Mouse (Mus musculus): ENCODE results near the gene Olfr211. TPM values are rescaled to one million over a fixed set of nuclear protein-coding genes. Genes with fewer than 3 reads are reported as not detected.

Gene Olfr211
- polyA plus RNA-seq (2016; fragmentation: Nextera tagmentation; extraction: Ambion mirVana): not detected in 2 replicates

DNA sequence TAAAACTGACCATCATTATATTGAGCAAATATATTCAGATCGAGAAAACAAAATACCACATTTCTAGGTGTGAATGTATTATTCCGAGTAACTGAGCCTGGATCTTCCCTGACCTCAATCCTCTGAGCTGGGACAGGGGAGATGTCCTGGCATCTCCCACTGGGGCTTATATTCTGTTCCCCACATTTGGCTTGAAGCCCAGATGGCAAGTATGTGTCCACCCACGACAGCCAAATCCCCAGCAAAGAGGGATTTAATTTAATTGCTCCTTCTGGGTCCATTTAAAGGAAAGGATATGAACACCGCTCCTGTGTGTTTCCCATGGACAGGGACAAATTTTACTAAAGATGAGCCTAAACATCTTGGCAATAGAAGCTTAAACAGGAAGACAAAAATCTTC is at the start of gene Olfr211:
Gene Olfr211, plus strand, starts transcription at position 301 of the 400 bp plus-strand sequence.
- no peak for DNase-seq (ENCODE audit: low spot score)
- Histone ChIP-seq H3K4me3 (no peak within 1 kb of the TSS), H3K4me1 (no peaks in the 10 kb centered on the region), H3K27me3 (ENCODE audit: insufficient read depth, poor library complexity, severe bottlenecking) (no peaks in the 10 kb centered on the region), H3K9me3 (no peaks in the 10 kb centered on the region), H3K36me3 (no peaks in the 10 kb centered on the region), H3K27ac (no peak within 1 kb of the TSS)
- WGBS: 77% methylated on average over 4 of the region's 4 CpGs

DNA sequence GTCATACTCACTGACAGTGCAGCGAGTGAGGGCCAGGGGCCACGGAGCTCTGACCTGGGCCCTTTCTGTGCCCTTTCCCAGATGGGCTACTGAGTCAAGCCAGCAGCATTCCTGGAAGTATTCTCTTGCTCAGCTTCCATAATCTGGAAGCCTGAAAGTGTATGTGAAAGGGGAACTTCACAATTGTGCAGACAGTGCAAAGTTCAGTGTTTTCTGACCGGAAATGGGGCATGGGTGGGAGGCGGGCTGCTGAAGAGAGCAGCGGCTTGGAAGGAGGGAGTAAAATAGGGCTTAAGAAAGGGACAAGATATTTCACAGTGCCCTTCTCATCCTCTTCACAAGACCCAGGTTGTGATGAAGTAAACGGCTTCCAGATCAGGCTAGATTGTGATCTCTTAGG is 49.4 kb upstream of the Olfr211 start:
- Histone ChIP-seq H3K9me3 (no peaks in the 10 kb centered on the region), H3K4me3 (no peak overlapping the region), H3K27ac (peak overlapping the region; percentile 67), H3K4me1 (peaks cover 12% of the 10 kb centered on the region; the same call in 1 of the 2 replicates), H3K36me3 (no peaks in the 10 kb centered on the region), H3K27me3 (ENCODE audit: insufficient read depth, poor library complexity, severe bottlenecking) (no peaks in the 10 kb centered on the region)
- 81% methylated on average over 6 of the region's 6 CpGs for WGBS
- DNase-seq (ENCODE audit: low spot score): no peak

DNA sequence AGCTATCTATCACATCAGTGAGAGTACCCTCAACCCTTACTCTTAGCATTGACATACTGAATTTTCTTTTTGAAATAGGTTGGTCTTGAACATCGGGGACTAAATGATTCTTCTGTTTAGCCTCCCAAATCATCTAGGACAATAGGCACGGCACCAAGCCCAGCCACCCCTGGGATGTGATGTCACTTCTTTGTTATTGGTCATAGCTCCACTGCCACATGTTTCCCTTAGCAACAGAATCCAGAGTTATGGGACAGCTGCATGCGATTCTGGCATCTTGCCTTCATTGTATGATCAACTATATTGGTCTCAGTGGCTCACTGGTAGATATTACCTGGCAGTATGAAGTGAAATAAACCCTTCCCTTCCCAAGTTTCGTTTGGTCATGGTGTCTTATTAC is 48.4 kb upstream of the Olfr211 start:
- Histone ChIP-seq H3K36me3 (no peaks in the 10 kb centered on the region), H3K27ac (peak overlapping the region; percentile 67; the same call in 1 of the 2 replicates), H3K9me3 (no peaks in the 10 kb centered on the region), H3K4me1 (peaks cover 12% of the 10 kb centered on the region; the same call in 1 of the 2 replicates), H3K4me3 (no peak overlapping the region), H3K27me3 (ENCODE audit: insufficient read depth, poor library complexity, severe bottlenecking) (no peaks in the 10 kb centered on the region)
- 66% methylated on average over 4 of the region's 4 CpGs for WGBS
- DNase-seq (ENCODE audit: low spot score): no peak

DNA sequence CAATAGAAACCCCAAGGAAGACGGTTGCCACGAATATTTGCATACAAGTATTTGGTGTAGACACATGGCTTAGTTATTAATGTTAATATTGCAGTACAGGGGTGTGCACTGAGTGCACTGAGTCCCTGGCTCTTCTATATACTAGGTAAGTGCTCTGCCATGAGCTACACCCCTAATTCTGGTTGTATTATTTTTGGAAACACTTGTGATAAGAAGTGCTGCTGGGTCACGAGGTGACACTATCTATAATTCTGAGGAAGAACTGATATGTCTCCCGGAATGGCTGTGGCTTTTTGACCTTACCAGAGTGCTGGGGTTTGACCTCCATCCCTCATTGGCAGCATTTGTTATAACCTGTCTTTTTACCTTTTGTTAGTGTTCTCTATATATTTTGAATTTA is 48.0 kb upstream of the Olfr211 start:
- no peaks in the 10 kb centered on the region for H3K36me3 ChIP-seq
- no peak overlapping the region for H3K4me3 ChIP-seq
- H3K4me1 ChIP-seq: peaks cover 12% of the 10 kb centered on the region; the same call in 1 of the 2 replicates
- no peaks in the 10 kb centered on the region for H3K9me3 ChIP-seq
- DNase-seq (ENCODE audit: low spot score): no peak
- 41% methylated on average over 4 of the region's 4 CpGs for WGBS
- H3K27ac ChIP-seq: peak overlapping the region; percentile 67; the same call in 1 of the 2 replicates
- no peaks in the 10 kb centered on the region for H3K27me3 ChIP-seq (ENCODE audit: insufficient read depth, poor library complexity, severe bottlenecking)

DNA sequence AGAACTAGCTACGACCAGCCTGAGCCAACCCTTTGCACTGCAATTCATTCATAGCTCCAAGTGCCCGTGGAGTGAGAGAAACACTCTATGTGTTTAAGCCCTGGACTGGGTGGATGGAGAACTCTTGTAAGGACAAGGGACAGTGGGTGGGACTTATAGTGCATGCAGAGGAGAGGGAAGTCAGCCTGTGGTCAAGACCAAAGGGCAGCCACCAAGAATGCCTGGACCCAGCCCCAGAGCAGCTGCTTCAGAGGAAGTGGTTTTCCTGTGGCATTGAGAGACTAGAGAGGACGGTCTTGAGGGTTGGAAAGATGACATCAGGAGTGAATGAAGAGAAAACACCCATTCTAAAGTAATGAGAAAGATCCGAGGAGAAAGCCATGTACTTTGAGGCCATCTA is 33.1 kb upstream of the Olfr211 start:
- Histone ChIP-seq H3K27ac (no peak overlapping the region), H3K4me1 (peaks cover 11% of the 10 kb centered on the region), H3K27me3 (ENCODE audit: insufficient read depth, poor library complexity, severe bottlenecking) (peaks cover 16% of the 10 kb centered on the region), H3K36me3 (no peaks in the 10 kb centered on the region), H3K4me3 (no peak overlapping the region), H3K9me3 (no peaks in the 10 kb centered on the region)
- 78% methylated on average over 4 of the region's 4 CpGs for WGBS
- DNase-seq (ENCODE audit: low spot score): no peak

DNA sequence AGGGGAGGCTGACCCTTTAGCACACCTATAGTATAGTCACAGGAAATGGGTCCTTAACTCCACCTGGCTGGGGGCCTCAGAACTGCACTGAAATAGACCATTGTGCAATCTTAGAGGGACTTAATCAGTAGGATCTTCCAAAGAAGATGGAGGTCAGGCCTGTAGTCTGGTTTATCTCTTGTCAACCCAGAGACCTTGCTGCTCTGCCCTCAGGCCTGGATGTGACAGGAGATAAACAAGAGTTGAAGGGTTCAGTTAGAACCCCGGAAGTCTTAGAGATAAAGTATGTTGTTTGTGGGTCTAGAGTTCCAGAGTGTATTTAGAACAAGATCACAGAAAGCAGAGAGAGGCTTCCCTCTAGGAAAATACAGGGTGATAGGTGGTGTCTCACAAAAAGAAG is 32.4 kb upstream of the Olfr211 start:
- no peak overlapping the region for H3K4me3 ChIP-seq
- 25% methylated on average over 1 of the region's 1 CpGs for WGBS
- H3K27ac ChIP-seq: no peak overlapping the region
- peaks cover 14% of the 10 kb centered on the region for H3K4me1 ChIP-seq
- no peak for DNase-seq (ENCODE audit: low spot score)
- no peaks in the 10 kb centered on the region for H3K9me3 ChIP-seq
- H3K27me3 ChIP-seq (ENCODE audit: insufficient read depth, poor library complexity, severe bottlenecking): peaks cover 24% of the 10 kb centered on the region
- H3K36me3 ChIP-seq: no peaks in the 10 kb centered on the region

DNA sequence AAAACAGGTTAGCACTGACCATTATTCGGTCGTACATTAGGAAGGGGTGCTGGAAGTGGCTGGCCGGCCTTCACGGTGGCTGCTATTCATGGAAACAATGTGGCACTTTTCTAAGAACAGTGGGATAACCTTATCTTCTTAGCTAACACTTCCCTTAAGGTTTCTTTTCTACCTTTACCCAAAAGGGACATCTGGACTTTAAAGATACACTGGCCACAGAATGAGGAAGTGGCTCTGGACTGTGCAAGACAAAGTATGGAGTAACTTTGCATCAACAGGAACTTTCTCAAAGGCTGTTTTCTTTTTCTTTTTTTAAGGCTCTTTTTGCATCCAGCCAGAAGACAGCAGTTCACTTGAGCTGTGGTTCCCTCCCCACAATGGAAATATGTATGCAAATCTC is 30.2 kb upstream of the Olfr211 start:
- Histone ChIP-seq H3K27me3 (ENCODE audit: insufficient read depth, poor library complexity, severe bottlenecking) (peaks cover 39% of the 10 kb centered on the region), H3K4me3 (no peak overlapping the region), H3K36me3 (no peaks in the 10 kb centered on the region), H3K4me1 (peaks cover 11% of the 10 kb centered on the region), H3K9me3 (no peaks in the 10 kb centered on the region), H3K27ac (no peak overlapping the region)
- WGBS: 45% methylated on average over 4 of the region's 4 CpGs
- no peak for DNase-seq (ENCODE audit: low spot score)

DNA sequence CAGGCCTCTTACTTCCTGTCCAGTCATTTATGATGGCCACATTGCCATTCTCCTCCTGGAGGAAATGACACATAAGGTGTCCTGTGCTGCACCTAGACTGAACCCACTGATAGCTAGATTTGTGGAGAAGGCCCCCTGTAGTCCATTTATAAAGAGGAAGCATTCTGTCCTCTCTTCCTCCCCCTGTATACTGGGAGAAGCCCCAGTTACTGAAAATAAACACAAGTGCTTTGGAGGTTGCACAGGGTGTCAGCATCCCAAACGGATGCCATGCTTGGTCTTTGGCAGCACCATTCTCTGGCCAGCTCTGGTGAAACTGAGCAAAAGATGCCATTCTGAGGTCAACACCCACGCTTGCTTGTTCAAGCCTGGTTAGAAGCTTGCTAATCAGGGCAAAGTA is 29.7 kb upstream of the Olfr211 start:
- H3K27ac ChIP-seq: no peak overlapping the region
- H3K4me3 ChIP-seq: no peak overlapping the region
- H3K27me3 ChIP-seq (ENCODE audit: insufficient read depth, poor library complexity, severe bottlenecking): peaks cover 39% of the 10 kb centered on the region
- peaks cover 11% of the 10 kb centered on the region for H3K4me1 ChIP-seq
- no peaks in the 10 kb centered on the region for H3K9me3 ChIP-seq
- WGBS: 64% methylated on average over 2 of the region's 2 CpGs
- no peaks in the 10 kb centered on the region for H3K36me3 ChIP-seq
- no peak for DNase-seq (ENCODE audit: low spot score)

DNA sequence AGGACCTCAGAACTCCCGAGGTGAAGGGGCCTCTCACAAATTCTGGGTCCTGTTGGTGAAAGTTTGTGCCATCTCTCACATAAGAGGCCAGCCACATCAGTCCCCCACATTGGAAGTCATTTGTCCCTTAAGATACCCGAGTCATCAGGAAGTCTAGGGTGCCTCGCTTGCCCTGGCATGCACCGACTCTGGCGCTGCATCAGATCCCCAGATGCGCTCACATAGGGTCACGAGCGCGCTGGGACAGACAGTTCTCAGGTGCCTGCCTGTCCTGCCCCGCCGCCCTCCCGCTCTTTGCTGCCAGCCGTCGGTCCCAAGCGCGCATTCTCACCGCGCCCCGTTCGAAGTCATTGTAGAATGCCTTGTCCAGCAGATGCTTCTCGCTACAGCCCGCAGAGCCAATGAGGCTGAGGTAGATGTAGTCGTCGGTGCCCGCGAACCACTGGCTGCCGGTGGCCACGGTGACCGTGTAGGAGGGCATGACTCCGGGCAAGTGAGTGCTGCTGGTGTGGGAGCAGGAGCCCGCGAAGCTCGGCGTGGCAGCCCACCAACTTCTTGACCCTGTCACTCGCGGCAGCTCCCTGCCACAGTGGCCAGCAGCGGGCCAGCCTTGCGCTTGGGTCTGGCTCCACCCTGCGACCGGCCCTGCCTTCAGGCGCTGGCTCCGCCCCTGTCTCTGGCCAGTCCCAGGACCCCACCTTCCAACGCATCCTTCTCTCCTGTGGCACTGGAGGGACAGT is 28.2 kb upstream of the Olfr211 start, which contains the start of gene Alox5:
Gene Alox5, minus strand, starts transcription at position 635 of the 740 bp plus-strand sequence.
- H3K27me3 ChIP-seq (ENCODE audit: insufficient read depth, poor library complexity, severe bottlenecking): peaks cover 39% of the 10 kb centered on the region
- H3K4me3 ChIP-seq: peak within 1 kb of the TSS; percentile 61
- no peaks in the 10 kb centered on the region for H3K36me3 ChIP-seq
- DNase-seq (ENCODE audit: low spot score): peak; percentile 77
- peaks cover 11% of the 10 kb centered on the region for H3K4me1 ChIP-seq
- H3K9me3 ChIP-seq: no peaks in the 10 kb centered on the region
- WGBS: 2% methylated on average over 43 of the region's 43 CpGs
- peak within 1 kb of the TSS; percentile 42; the same call in 1 of the 2 replicates for H3K27ac ChIP-seq

DNA sequence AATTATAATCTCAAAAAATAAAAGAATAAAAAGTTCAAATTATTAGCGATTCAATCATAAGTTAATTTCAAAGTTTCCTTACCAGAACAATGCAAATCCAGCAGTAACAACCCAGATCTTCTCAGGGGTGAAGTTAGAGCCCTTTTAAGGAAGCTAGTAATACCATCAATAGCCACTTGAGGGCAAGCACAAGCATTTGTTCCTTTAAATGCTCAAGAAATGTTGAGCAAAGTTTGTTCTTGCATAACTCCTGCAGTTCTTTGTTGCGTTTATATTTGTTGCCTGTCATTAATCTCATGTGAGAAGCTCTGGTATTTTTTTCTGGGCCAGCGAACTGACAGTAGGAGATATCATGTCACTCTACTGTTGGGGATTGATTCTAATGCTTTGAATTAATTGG is 20.8 kb upstream of the Olfr211 start:
- no peaks in the 10 kb centered on the region for H3K36me3 ChIP-seq
- no peak overlapping the region for H3K27ac ChIP-seq
- H3K4me3 ChIP-seq: no peak overlapping the region
- no peak for DNase-seq (ENCODE audit: low spot score)
- H3K9me3 ChIP-seq: no peaks in the 10 kb centered on the region
- 28% methylated on average over 3 of the region's 3 CpGs for WGBS
- H3K4me1 ChIP-seq: no peaks in the 10 kb centered on the region
- no peaks in the 10 kb centered on the region for H3K27me3 ChIP-seq (ENCODE audit: insufficient read depth, poor library complexity, severe bottlenecking)

DNA sequence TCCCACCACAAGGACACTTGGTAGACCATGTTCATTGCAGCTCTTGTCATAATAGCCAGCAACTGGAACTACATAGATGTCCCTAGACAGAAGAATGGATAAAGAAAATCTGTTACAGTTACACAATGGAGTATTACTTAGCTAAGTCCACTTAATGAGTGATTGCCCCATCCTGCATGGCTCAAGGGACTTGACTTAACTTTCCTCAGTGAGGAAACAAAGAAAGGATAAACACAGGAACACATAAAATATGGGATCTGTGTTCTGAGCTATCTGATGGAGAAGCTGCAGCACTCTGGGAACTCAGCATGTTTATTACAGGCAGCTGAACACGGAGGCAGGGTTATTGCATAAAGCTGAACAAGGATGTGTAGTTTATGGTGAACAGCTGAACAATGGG is 3.8 kb upstream of the Olfr211 start:
- no peaks in the 10 kb centered on the region for H3K4me1 ChIP-seq
- no peak overlapping the region for H3K4me3 ChIP-seq
- no peaks in the 10 kb centered on the region for H3K36me3 ChIP-seq
- DNase-seq (ENCODE audit: low spot score): no peak
- H3K27ac ChIP-seq: no peak overlapping the region
- WGBS: 62% methylated on average over 1 of the region's 1 CpGs
- no peaks in the 10 kb centered on the region for H3K9me3 ChIP-seq
- no peaks in the 10 kb centered on the region for H3K27me3 ChIP-seq (ENCODE audit: insufficient read depth, poor library complexity, severe bottlenecking)

DNA sequence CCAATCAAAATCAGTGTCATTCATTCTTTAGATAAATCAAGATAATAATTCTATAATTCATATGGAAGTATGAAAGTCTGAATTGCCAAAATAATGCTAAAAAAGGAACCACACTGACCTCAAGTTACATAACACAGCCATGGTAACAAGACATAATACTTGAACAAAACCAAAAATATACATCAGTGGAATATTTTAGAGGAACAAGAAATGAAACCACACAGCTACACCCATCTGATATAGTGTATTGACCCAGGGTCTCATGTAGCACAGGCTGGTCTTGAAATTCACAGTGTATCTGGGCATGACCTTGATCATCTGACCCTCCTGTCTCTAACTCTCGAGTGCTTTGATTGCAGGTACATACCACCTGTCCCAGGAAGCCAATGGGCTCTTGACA is 2.1 kb upstream of the Olfr211 start:
- no peak for DNase-seq (ENCODE audit: low spot score)
- Histone ChIP-seq H3K27me3 (ENCODE audit: insufficient read depth, poor library complexity, severe bottlenecking) (no peaks in the 10 kb centered on the region), H3K9me3 (no peaks in the 10 kb centered on the region), H3K36me3 (no peaks in the 10 kb centered on the region), H3K27ac (no peak overlapping the region), H3K4me1 (no peaks in the 10 kb centered on the region), H3K4me3 (no peak overlapping the region)
- WGBS: 59% methylated on average over 1 of the region's 1 CpGs

DNA sequence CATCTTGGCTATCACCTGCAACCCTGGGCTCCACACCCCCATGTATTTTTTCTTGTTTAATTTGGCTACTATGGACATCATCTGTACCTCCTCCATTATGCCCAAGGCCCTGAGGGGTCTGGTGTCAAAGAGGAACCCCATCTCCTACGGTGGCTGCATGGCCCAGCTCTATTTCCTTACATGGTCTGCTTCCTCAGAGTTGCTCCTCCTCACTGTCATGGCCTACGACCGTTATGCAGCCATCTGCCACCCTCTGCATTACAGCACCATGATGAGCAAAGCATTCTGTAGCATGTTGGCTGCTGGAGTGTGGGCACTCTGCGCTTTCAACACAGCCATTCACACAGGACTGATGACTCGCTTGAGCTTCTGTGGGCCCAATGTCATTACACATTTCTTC is 4.9 kb downstream of the Olfr211 start:
- 74% methylated on average over 5 of the region's 5 CpGs for WGBS
- no peak overlapping the region for H3K4me3 ChIP-seq
- no peaks in the 10 kb centered on the region for H3K36me3 ChIP-seq
- H3K27ac ChIP-seq: no peak overlapping the region
- no peak for DNase-seq (ENCODE audit: low spot score)
- no peaks in the 10 kb centered on the region for H3K27me3 ChIP-seq (ENCODE audit: insufficient read depth, poor library complexity, severe bottlenecking)
- no peaks in the 10 kb centered on the region for H3K4me1 ChIP-seq
- no peaks in the 10 kb centered on the region for H3K9me3 ChIP-seq

DNA sequence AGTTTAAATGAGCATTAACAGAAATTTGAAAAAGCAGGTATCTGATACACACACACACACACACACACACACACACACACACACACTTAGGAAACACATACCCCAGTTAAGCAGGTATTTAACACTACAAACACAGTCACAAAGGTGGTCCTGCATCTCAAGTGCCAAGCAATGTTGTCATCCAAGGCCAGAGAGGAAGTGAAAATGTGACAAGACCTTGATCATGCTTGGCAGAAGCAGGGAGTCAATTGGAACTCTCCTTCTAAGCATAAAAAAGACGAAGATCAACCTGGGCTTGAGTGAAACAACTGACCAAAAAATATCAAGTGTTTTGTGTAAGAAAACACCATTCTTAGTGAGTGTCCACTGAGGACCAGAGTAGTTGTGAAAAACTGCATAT is 7.1 kb downstream of the Olfr211 start:
- Histone ChIP-seq H3K36me3 (no peaks in the 10 kb centered on the region), H3K9me3 (no peaks in the 10 kb centered on the region), H3K4me3 (no peak overlapping the region), H3K27me3 (ENCODE audit: insufficient read depth, poor library complexity, severe bottlenecking) (no peaks in the 10 kb centered on the region), H3K27ac (no peak overlapping the region), H3K4me1 (no peaks in the 10 kb centered on the region)
- WGBS: 79% methylated on average over 1 of the region's 1 CpGs
- no peak for DNase-seq (ENCODE audit: low spot score)

Data from heart, embryonic 10.5 days (tissue).